Mouse (Mus musculus) hindbrain, embryonic 11.5 days (tissue): ENCODE measurements around the gene Tmod2. TPM values are rescaled to one million over a fixed set of nuclear protein-coding genes. Genes with fewer than 3 reads are reported as not detected.

Source experiments
- ATAC-seq: fragments of 200-750 bp; cut with Nextera tagmentation; 2 replicates; pipeline ENCODE4 v1.8.0; 2017; ENCODE audit warnings: mild to moderate bottlenecking, moderate TSS enrichment, moderate library complexity; ENCODE audit not compliant: low FRiP score
- DNase-seq: peaks from one replicate; pipeline ENCODE4 v3.0.0-alpha.2; 2015; ENCODE audit warnings: low spot score
- H3K27ac ChIP-seq: fragments of 300-500 bp; sonication (generic); 2 replicates; pipeline ENCODE4 v1.5.1; 2014; ENCODE audit warnings: mild to moderate bottlenecking, low read depth, low read length
- H3K27me3 ChIP-seq: fragments of 300-500 bp; sonication (generic); 2 replicates; pipeline ENCODE4 v1.6.1; 2014; ENCODE audit warnings: mild to moderate bottlenecking, low read length, moderate library complexity, mixed read lengths; ENCODE audit not compliant: control insufficient read depth, insufficient read depth
- H3K36me3 ChIP-seq: fragments of 300-500 bp; sonication (generic); 2 replicates; pipeline ENCODE4 v1.6.1; 2014; ENCODE audit warnings: mild to moderate bottlenecking, low read length, moderate library complexity, mixed read lengths; ENCODE audit not compliant: control insufficient read depth, insufficient read depth
- H3K4me1 ChIP-seq: fragments of 300-500 bp; sonication (generic); replicated peaks from 2 replicates; pipeline ENCODE4 v1.6.1; 2014; ENCODE audit warnings: low read length, mixed read lengths; ENCODE audit not compliant: control insufficient read depth, insufficient read depth
- H3K4me2 ChIP-seq: fragments of 300-500 bp; sonication (generic); replicated peaks from 2 replicates; pipeline ENCODE4 v1.6.1; 2014; ENCODE audit warnings: mild to moderate bottlenecking, low read depth, low read length
- H3K4me3 ChIP-seq: fragments of 300-500 bp; sonication (generic); 2 replicates; pipeline ENCODE4 v1.5.1; 2014; ENCODE audit warnings: low read depth, low read length
- H3K9ac ChIP-seq: fragments of 300-500 bp; sonication (generic); 2 replicates; pipeline ENCODE4 v1.6.1; 2014; ENCODE audit warnings: low read depth, low read length
- H3K9me3 ChIP-seq: fragments of 300-500 bp; sonication (generic); 2 replicates; pipeline ENCODE4 v1.6.1; 2016; ENCODE audit warnings: low read length; ENCODE audit not compliant: control insufficient read depth
- WGBS: fragments of 180-500 bp; shearing (Covaris S2); extraction: QIAGEN DNeasy Blood & Tissue Kit; methylation state at CpG from one replicate; pipeline ENCODE4 v1.1.7; 2014; 5-methylcytosine and 5-hydroxymethylcytosine counted together
- polyA plus RNA-seq: library from polyadenylated mRNA; unstranded; fragments of >200 nt; fragmentation: Nextera tagmentation; extraction: Ambion mirVana; gene quantifications from 2 replicates; pipeline ENCODE4 v1.2.1, GENCODE M21; 2014

Gene Tmod2
- polyA plus RNA-seq, 1 experiment from 2014 or later = 75.7 TPM

GRCm38 (mm10) chr9:75528096-75528495 is 83.0 kb downstream of the Tmod2 start:
- no peak overlapping the region for H3K9ac ChIP-seq
- H3K4me1 ChIP-seq = no peaks in the 10 kb centered on the region
- WGBS = 96% methylated on average over 9 of the region's 9 CpGs
- H3K27me3 ChIP-seq = no peaks in the 10 kb centered on the region
- H3K36me3 ChIP-seq = no peaks in the 10 kb centered on the region
- no peak overlapping the region for H3K4me3 ChIP-seq
- no peak overlapping the region for H3K4me2 ChIP-seq
- DNase-seq (no peak), ATAC-seq (no peak)
- H3K27ac ChIP-seq = no peak overlapping the region
- H3K9me3 ChIP-seq = no peaks in the 10 kb centered on the region

- DNase-seq = no peak
Measured at GRCm38 (mm10) chr9:75527368-75528059, 83.6 kb downstream of the Tmod2 start.

GRCm38 (mm10) chr9:75523646-75524045 is 87.5 kb downstream of the Tmod2 start:
- DNase-seq (no peak), ATAC-seq (no peak)
- 68% methylated on average over 6 of the region's 6 CpGs for WGBS

More at GRCm38 (mm10) chr9:75527368-75528059, 83.6 kb downstream of the Tmod2 start:
- Histone ChIP-seq H3K4me2 (no peak overlapping the region), H3K4me1 (no peaks in the 10 kb centered on the region), H3K27me3 (no peaks in the 10 kb centered on the region), H3K4me3 (no peak overlapping the region), H3K9ac (no peak overlapping the region), H3K27ac (no peak overlapping the region), H3K9me3 (no peaks in the 10 kb centered on the region), H3K36me3 (no peaks in the 10 kb centered on the region)
- WGBS = 89% methylated on average over 13 of the region's 13 CpGs
- ATAC-seq = no peak

GRCm38 (mm10) chr9:75522217-75522616 is 88.9 kb downstream of the Tmod2 start:
- Histone ChIP-seq H3K36me3 (no peaks in the 10 kb centered on the region), H3K4me2 (no peak overlapping the region), H3K27me3 (no peaks in the 10 kb centered on the region), H3K9ac (no peak overlapping the region), H3K27ac (no peak overlapping the region), H3K9me3 (no peaks in the 10 kb centered on the region), H3K4me3 (no peak overlapping the region), H3K4me1 (no peaks in the 10 kb centered on the region)
- ATAC-seq = no peak
- DNase-seq = no peak
- 80% methylated on average over 2 of the region's 2 CpGs for WGBS

More at GRCm38 (mm10) chr9:75523646-75524045, 87.5 kb downstream of the Tmod2 start:
- Histone ChIP-seq H3K36me3 (no peaks in the 10 kb centered on the region), H3K9ac (no peak overlapping the region), H3K27me3 (no peaks in the 10 kb centered on the region), H3K4me3 (no peak overlapping the region), H3K4me1 (no peaks in the 10 kb centered on the region), H3K9me3 (no peaks in the 10 kb centered on the region), H3K4me2 (no peak overlapping the region), H3K27ac (no peak overlapping the region)

- Histone ChIP-seq H3K36me3 (no peaks in the 10 kb centered on the region), H3K27ac (no peak overlapping the region), H3K27me3 (no peaks in the 10 kb centered on the region), H3K9me3 (no peaks in the 10 kb centered on the region), H3K9ac (no peak overlapping the region), H3K4me1 (no peaks in the 10 kb centered on the region), H3K4me3 (no peak overlapping the region), H3K4me2 (no peak overlapping the region)
- 60% methylated on average over 4 of the region's 4 CpGs for WGBS
- peak; percentile 51 for DNase-seq
- no peak for ATAC-seq
Measured at GRCm38 (mm10) chr9:75521788-75522187, 89.3 kb downstream of the Tmod2 start.

GRCm38 (mm10) chr9:75520940-75521339 is 90.2 kb downstream of the Tmod2 start:
- no peak overlapping the region for H3K4me2 ChIP-seq
- no peaks in the 10 kb centered on the region; the same call in 1 of the 2 replicates for H3K36me3 ChIP-seq
- no peak for DNase-seq
- H3K27me3 ChIP-seq = no peaks in the 10 kb centered on the region
- H3K9me3 ChIP-seq = no peaks in the 10 kb centered on the region
- no peaks in the 10 kb centered on the region for H3K4me1 ChIP-seq
- ATAC-seq = no peak
- no peak overlapping the region for H3K9ac ChIP-seq
- H3K4me3 ChIP-seq = no peak overlapping the region
- 92% methylated on average over 8 of the region's 8 CpGs for WGBS
- H3K27ac ChIP-seq = no peak overlapping the region

- no peak overlapping the region for H3K4me2 ChIP-seq
- no peaks in the 10 kb centered on the region for H3K27me3 ChIP-seq
- H3K4me1 ChIP-seq = no peaks in the 10 kb centered on the region
- ATAC-seq = no peak
- DNase-seq = no peak
- 68% methylated on average over 3 of the region's 3 CpGs for WGBS
- no peaks in the 10 kb centered on the region; the same call in none of the 2 replicates for H3K36me3 ChIP-seq
- no peaks in the 10 kb centered on the region for H3K9me3 ChIP-seq
- no peak overlapping the region for H3K9ac ChIP-seq
- H3K27ac ChIP-seq = no peak overlapping the region
- no peak overlapping the region for H3K4me3 ChIP-seq
Measured at GRCm38 (mm10) chr9:75517751-75518150, 93.4 kb downstream of the Tmod2 start.

Other genes with a start within 250 kb of the Tmod2 start
- 198 and 217 TPM in 2 replicates for gene Mapk6, start 201.3 kb downstream of the Tmod2 start, polyA plus RNA-seq
- gene Leo1, start 169.8 kb downstream of the Tmod2 start, polyA plus RNA-seq = 48.5 and 53.2 TPM in 2 replicates
- gene Tmod3, start 51.7 kb downstream of the Tmod2 start, polyA plus RNA-seq = 96.9 and 110 TPM in 2 replicates
- 15.0 and 15.6 TPM in 2 replicates for gene Lysmd2, start 14.4 kb upstream of the Tmod2 start, polyA plus RNA-seq
- 75.8 and 76.0 TPM in 2 replicates for gene Scg3, start 72.7 kb upstream of the Tmod2 start, polyA plus RNA-seq
- gene Bmp5, start 164.0 kb upstream of the Tmod2 start, polyA plus RNA-seq = 4.8 and 5.1 TPM in 2 replicates